Mouse (Mus musculus): ENCODE measurements around the gene Hdac4.

- TF ChIP-seq CTCF (IDR thresholded peaks at IDR 0.05; ENCODE audit: control insufficient read depth, insufficient read depth, insufficient replicate concordance, low read depth, low read length) (no peak), POLR2A (IDR thresholded peaks at IDR 0.05; ENCODE audit: control insufficient read depth, low read depth, low read length) (no peak)
These were observed 254.4 kb downstream of the Hdac4 start for GRCm38 (mm10) chr1:91941094-91941493.

All from testis, adult 2 months (tissue).